Mouse (Mus musculus) MEL (cell line): ENCODE data around the gene Six1.

Experiments
- CHD2 ChIP-seq: IDR thresholded peaks from 2 replicates; pipeline ENCODE4 v1.6.1; 2011; ENCODE audit warnings: low read length, improper control_type of control experiment
- CTCF ChIP-seq, 3 experiments: IDR thresholded peaks in 2 of 3; conservative IDR thresholded peaks in 1 of 3; 2 replicates each; pipeline ENCODE4 v1.5.1; 2011 to 2012; ENCODE audit warnings: low read length in 3 of 3, low read depth in 2 of 3, mild to moderate bottlenecking in 2 of 3, improper control_type of control experiment in 1 of 3, inconsistent platforms in 1 of 3, mixed read lengths in 1 of 3, moderate library complexity in 1 of 3; ENCODE audit not compliant: control insufficient read depth in 1 of 3, insufficient read depth in 1 of 3, poor library complexity in 1 of 3, severe bottlenecking in 1 of 3
- E2F4 ChIP-seq: IDR thresholded peaks from 2 replicates; pipeline ENCODE4 v1.6.1; 2011; ENCODE audit warnings: low read depth, low read length, improper control_type of control experiment, borderline replicate concordance
- EP300 ChIP-seq, 2 experiments: IDR thresholded peaks; 2 replicates each; pipeline ENCODE4 v1.6.1; 2011; ENCODE audit warnings: improper control_type of control experiment in 2 of 2, low read length in 2 of 2, low read depth in 1 of 2, mild to moderate bottlenecking in 1 of 2
- GATA1 ChIP-seq: IDR thresholded peaks from 2 replicates; pipeline ENCODE4 v1.6.1; 2011; ENCODE audit warnings: low read depth, low read length, improper control_type of control experiment
- MYB ChIP-seq: IDR thresholded peaks from 2 replicates; pipeline ENCODE4 v1.6.1; 2011; ENCODE audit warnings: mild to moderate bottlenecking, low read depth, low read length, improper control_type of control experiment
- NELFE ChIP-seq: IDR thresholded peaks from 2 replicates; pipeline ENCODE4 v1.6.1; 2011; ENCODE audit warnings: low read depth, low read length, improper control_type of control experiment
- POLR2A ChIP-seq, 2 experiments: IDR thresholded peaks; 2 replicates each; pipeline ENCODE4 v1.6.1; 2011 to 2012; ENCODE audit warnings: low read length in 2 of 2, mild to moderate bottlenecking in 2 of 2, control low read depth in 1 of 2, improper control_type of control experiment in 1 of 2, low read depth in 1 of 2, moderate library complexity in 1 of 2; ENCODE audit not compliant: control insufficient read depth in 1 of 2, insufficient read depth in 1 of 2, poor library complexity in 1 of 2
- TBP ChIP-seq: IDR thresholded peaks from 2 replicates; pipeline ENCODE4 v1.8.0; 2011; ENCODE audit warnings: low read depth, low read length, improper control_type of control experiment
- ZKSCAN1 ChIP-seq: IDR thresholded peaks from 2 replicates; pipeline ENCODE4 v1.6.1; 2012; ENCODE audit warnings: low read depth, mild to moderate bottlenecking, inconsistent platforms, low read length, improper control_type of control experiment, moderate library complexity

- TF ChIP-seq CHD2 (no peak), MYB (no peak), GATA1 (no peak), EP300 (IDR thresholded peaks at IDR 0.05; ENCODE audit: low read depth in 1 of 2, low read length in 2 of 2) (no peak), POLR2A (IDR thresholded peaks at IDR 0.05; ENCODE audit: control insufficient read depth in 1 of 2, insufficient read depth in 1 of 2, low read depth in 1 of 2, low read length in 2 of 2, poor library complexity in 1 of 2) (no peak), CTCF (IDR thresholded peaks at IDR 0.05 in 2 of 3, conservative IDR thresholded peaks at IDR 0.05 in 1 of 3; ENCODE audit: control insufficient read depth in 1 of 3, insufficient read depth in 1 of 3, low read depth in 2 of 3, low read length in 3 of 3, poor library complexity in 1 of 3, severe bottlenecking in 1 of 3) (no peak), E2F4 (no peak), TBP (no peak), ZKSCAN1 (no peak), NELFE (no peak)
Measured at GRCm38 (mm10) chr12:73034901-73035895, 18.5 kb downstream of the Six1 start.
